Mouse (Mus musculus) embryonic fibroblast, embryonic 13.5 days (primary cell): ENCODE measurements around the gene Olfr315.

Experiments
- CTCF ChIP-seq: IDR thresholded peaks from 2 replicates; pipeline ENCODE4 v1.5.1; 2011; ENCODE audit warnings: mild to moderate bottlenecking, control low read depth, low read length, moderate library complexity, borderline replicate concordance; ENCODE audit not compliant: insufficient read depth
- POLR2A ChIP-seq: IDR thresholded peaks from 2 replicates; pipeline ENCODE4 v1.6.1; 2011; ENCODE audit warnings: low read depth, mild to moderate bottlenecking, control low read depth, low read length, moderate library complexity

DNA sequence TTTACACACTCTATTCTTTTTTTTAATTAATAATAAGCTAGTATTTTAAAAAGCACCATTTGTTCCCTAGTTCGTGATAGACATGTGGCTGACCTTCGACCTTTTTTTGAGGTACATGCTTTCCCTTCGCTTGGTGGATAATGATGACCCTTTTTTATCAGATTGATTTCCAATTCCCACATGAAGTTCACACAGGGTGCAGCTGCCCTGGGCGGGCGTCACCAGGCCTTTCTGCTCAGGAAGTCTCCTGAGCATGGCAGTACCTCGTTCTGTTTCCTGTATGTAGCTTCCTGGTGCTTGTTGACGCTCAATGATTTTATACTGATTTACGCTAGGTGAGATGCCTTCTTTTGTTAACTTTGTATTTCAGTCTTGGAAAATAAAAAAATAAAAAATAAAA lies 15.4 kb downstream of the Olfr315 start:
- TF ChIP-seq CTCF (no peak), POLR2A (no peak)
